Mouse (Mus musculus): Measurements from ENCODE around the gene Agk.

DNA sequence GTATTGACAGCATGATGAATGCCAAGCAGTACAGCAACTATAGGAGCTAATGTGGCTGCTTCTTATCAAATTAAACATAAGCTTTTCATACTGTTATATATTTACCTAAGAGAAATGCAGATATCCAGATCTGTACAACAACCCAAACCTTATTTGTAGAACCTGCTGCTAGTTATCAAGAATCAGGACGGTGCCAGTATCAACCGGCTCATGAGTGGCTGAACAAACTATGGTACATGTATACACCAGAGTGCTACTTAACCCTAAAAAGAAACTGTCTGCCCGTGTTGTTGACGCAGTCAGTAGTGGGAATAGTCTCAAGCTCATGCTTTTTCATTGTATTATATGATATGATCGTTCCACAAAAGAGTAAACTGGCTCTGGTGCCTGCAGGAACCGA, 46.1 kb downstream of the Agk start:
- TF ChIP-seq CTCF (conservative IDR thresholded peaks at IDR 0.05; ENCODE audit: low read length) (no peak), NANOG (IDR thresholded peaks at IDR 0.05; ENCODE audit: borderline replicate concordance, low read length) (no peak), POU5F1 (IDR thresholded peaks at IDR 0.05; ENCODE audit: borderline replicate concordance, low read length) (no peak)
